Mouse (Mus musculus): Measurements from ENCODE around the gene Zfp873.

GRCm38 (mm10) chr10:82047597-82048459 lies at the start of gene Zfp873:
- no peak for TF ChIP-seq CTCF (IDR thresholded peaks at IDR 0.05; ENCODE audit: control insufficient read depth, insufficient read depth, low read length)
- TF ChIP-seq POLR2A (IDR thresholded peaks at IDR 0.05; ENCODE audit: borderline replicate concordance, control insufficient read depth, low read depth, low read length), result peak; percentile 25; the same call in 1 of the 2 replicates

Data from bone marrow, adult 2 months (tissue).